10 mouse cellular contexts compared by ENCODE assay signal in the genomic region with DNA sequence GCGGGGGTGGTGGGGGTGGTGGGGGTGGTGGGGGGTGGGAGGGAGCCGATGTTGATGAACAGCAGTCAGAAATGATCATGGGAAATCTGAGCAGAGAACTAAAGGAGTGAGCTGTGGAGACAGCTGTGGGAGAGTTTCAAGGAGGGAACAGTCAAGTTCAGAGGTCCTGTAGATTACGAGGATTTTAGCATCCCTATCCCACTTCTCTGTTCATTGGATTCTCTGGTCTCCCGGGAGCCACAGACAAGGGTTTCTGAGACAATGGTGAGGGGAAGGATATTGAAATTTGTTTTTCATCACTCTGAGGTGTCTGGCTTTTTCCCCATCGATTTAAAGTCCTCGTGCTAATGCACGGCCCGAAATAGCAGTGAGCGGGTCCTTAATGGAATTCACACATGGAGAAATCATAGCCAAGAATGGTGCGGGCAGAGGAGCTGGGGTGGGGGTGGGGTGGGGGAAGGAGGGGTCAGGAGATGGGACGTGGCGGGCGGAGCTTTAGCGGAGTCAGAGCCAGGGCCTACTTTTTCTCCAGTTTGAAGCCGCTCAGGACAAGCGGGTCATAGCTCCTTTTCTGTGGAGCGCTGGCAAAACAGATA. TPM values are rescaled to one million over a fixed set of nuclear protein-coding genes. Genes with fewer than 3 reads are reported as not detected.
DNase-seq lines count a peak whose midpoint lies in the region; ATAC-seq and TF ChIP-seq lines count a peak whose summit lies in the region.
"Had no signal": no experiment of that assay in that cellular context is flagged by ENCODE, and none has a peak within 500 bp of the region (broad histone marks: within the 10 kb centered on the region; RNA-seq: fewer than 3 reads in every experiment).

No protein-coding gene starts in this region.

- peak overlapping the region; percentile 32; the same call in 1 of the 2 replicates for H3K4me2 ChIP-seq in lung, embryonic 15.5 days
- peak overlapping the region; percentile 29 for H3K4me2 ChIP-seq in embryonic facial prominence, embryonic 12.5 days (replicated peaks)
- H3K4me2 ChIP-seq in hindbrain, postnatal 0 days (ENCODE audit: low read depth, low read length): no peak overlapping the region

- DNase-seq in lung, postnatal 14 days: no peak
- DNase-seq in hindbrain, postnatal 0 days (ENCODE audit: low spot score): no peak
- peak; percentile 24 for DNase-seq in retina, embryonic 14.5 days (ENCODE audit: low spot score)
- no peak for DNase-seq in layer of hippocampus, adult 9-10 months (ENCODE audit: low spot score)
- no peak for DNase-seq in spleen, postnatal 4 days (ENCODE audit: low spot score in 2 of 2)
- no peak for DNase-seq in frontal cortex, adult 2 months (ENCODE audit: extremely low spot score in 1 of 2, low spot score in 1 of 2)
- DNase-seq: right cerebral cortex, postnatal 4 days had no signal

- no peaks in the 10 kb centered on the region for H3K9me3 ChIP-seq in lung, embryonic 15.5 days
- H3K9me3 ChIP-seq in embryonic facial prominence, embryonic 12.5 days: no peaks in the 10 kb centered on the region
- H3K9me3 ChIP-seq in hindbrain, postnatal 0 days (ENCODE audit: low read length): no peaks in the 10 kb centered on the region

- peaks cover 6% of the 10 kb centered on the region; the same call in 1 of the 2 replicates for H3K36me3 ChIP-seq in lung, embryonic 15.5 days
- H3K36me3 ChIP-seq in embryonic facial prominence, embryonic 12.5 days: 0 out of 2 replicates have a peak, but pooled peaks cover 10% of the 10 kb centered on the region
- H3K36me3 ChIP-seq in hindbrain, postnatal 0 days (ENCODE audit: insufficient read depth, low read length): no peaks in the 10 kb centered on the region

- TF ChIP-seq CTCF in hindbrain, postnatal 0 days (IDR thresholded peaks at IDR 0.05; ENCODE audit: low read depth): no peak

- H3K4me1 ChIP-seq in lung, embryonic 15.5 days: peaks cover 76% of the 10 kb centered on the region
- H3K4me1 ChIP-seq in embryonic facial prominence, embryonic 12.5 days: peaks cover 55% of the 10 kb centered on the region
- 0 out of 2 replicates have a peak, but pooled peaks cover 7% of the 10 kb centered on the region for H3K4me1 ChIP-seq in hindbrain, postnatal 0 days (ENCODE audit: insufficient read depth, low read length)

- peak overlapping the region; percentile 92 for H3K27ac ChIP-seq in lung, embryonic 15.5 days
- H3K27ac ChIP-seq in embryonic facial prominence, embryonic 12.5 days: peak overlapping the region; percentile 91
- H3K27ac ChIP-seq in hindbrain, postnatal 0 days: no peak overlapping the region; the same call in 1 of the 2 replicates

- H3K4me3 ChIP-seq in lung, embryonic 15.5 days: no peak overlapping the region
- no peak overlapping the region for H3K4me3 ChIP-seq in embryonic facial prominence, embryonic 12.5 days
- H3K4me3 ChIP-seq in hindbrain, postnatal 0 days (ENCODE audit: low read length): no peak overlapping the region
- H3K4me3 ChIP-seq: erythroblast, embryonic 14.5 days had no signal

- peak; percentile 15; the same call in 1 of the 2 replicates for ATAC-seq in lung, embryonic 15.5 days (ENCODE audit: borderline replicate concordance, extremely low read depth, low FRiP score, low TSS enrichment)
- ATAC-seq in embryonic facial prominence, embryonic 12.5 days (ENCODE audit: insufficient number of reproducible peaks, insufficient read depth, low FRiP score, low TSS enrichment): no peak
- 0 out of 2 replicates have a peak, but pooled peaks have one; percentile 14 for ATAC-seq in hindbrain, postnatal 0 days

- H3K27me3 ChIP-seq in lung, embryonic 15.5 days: no peaks in the 10 kb centered on the region
- H3K27me3 ChIP-seq in embryonic facial prominence, embryonic 12.5 days: no peaks in the 10 kb centered on the region
- H3K27me3 ChIP-seq in hindbrain, postnatal 0 days (ENCODE audit: insufficient read depth, low read length): no peaks in the 10 kb centered on the region

- 32% methylated on average over 17 of the region's 17 CpGs for WGBS in lung, embryonic 15.5 days
- 17% methylated on average over 17 of the region's 17 CpGs for WGBS in embryonic facial prominence, embryonic 12.5 days
- WGBS in hindbrain, postnatal 0 days: 33% methylated on average over 17 of the region's 17 CpGs

- H3K9ac ChIP-seq in lung, embryonic 15.5 days: no peak overlapping the region
- no peak overlapping the region for H3K9ac ChIP-seq in embryonic facial prominence, embryonic 12.5 days
- no peak overlapping the region for H3K9ac ChIP-seq in hindbrain, postnatal 0 days (replicated peaks; ENCODE audit: low read length)

RNA-seq across cellular contexts. Expression of a gene that starts 13.7 kb away (rescaled TPM):
- polyA plus RNA-seq in lung, embryonic 15.5 days (2015; fragmentation: Nextera tagmentation; extraction: Ambion mirVana): 22.5 and 23.4 TPM in 2 replicates
- 18.5 and 18.9 TPM in 2 replicates for polyA plus RNA-seq in embryonic facial prominence, embryonic 12.5 days (2016; fragmentation: Nextera tagmentation; extraction: Ambion mirVana)
- total RNA-seq in hindbrain, postnatal 0 days (2014; rRNA removed): 18.5 and 19.1 TPM in 2 replicates
- 5.6 and 5.8 TPM in 2 replicates for polyA plus RNA-seq in hindbrain, postnatal 0 days (2015; fragmentation: Nextera tagmentation; extraction: Ambion mirVana)
- polyA plus RNA-seq in frontal cortex, adult 2 months (2012; rRNA removed): 9.1 and 10.0 TPM in 2 replicates

RNA-seq across cellular contexts. Expression of a gene that starts 17.4 kb away (rescaled TPM):
- polyA plus RNA-seq in lung, embryonic 15.5 days (2015; fragmentation: Nextera tagmentation; extraction: Ambion mirVana): 4.5 and 4.7 TPM in 2 replicates
- polyA plus RNA-seq in embryonic facial prominence, embryonic 12.5 days (2016; fragmentation: Nextera tagmentation; extraction: Ambion mirVana): 4.1 and 4.2 TPM in 2 replicates
- total RNA-seq in hindbrain, postnatal 0 days (2014; rRNA removed): 6.5 and 10.6 TPM in 2 replicates
- polyA plus RNA-seq in hindbrain, postnatal 0 days (2015; fragmentation: Nextera tagmentation; extraction: Ambion mirVana): 8.2 and 8.3 TPM in 2 replicates
- polyA plus RNA-seq in frontal cortex, adult 2 months (2012; rRNA removed): 6.2 and 8.3 TPM in 2 replicates
